Comparison of ENCODE assay signal across 9 mouse cellular contexts in the genomic region with DNA sequence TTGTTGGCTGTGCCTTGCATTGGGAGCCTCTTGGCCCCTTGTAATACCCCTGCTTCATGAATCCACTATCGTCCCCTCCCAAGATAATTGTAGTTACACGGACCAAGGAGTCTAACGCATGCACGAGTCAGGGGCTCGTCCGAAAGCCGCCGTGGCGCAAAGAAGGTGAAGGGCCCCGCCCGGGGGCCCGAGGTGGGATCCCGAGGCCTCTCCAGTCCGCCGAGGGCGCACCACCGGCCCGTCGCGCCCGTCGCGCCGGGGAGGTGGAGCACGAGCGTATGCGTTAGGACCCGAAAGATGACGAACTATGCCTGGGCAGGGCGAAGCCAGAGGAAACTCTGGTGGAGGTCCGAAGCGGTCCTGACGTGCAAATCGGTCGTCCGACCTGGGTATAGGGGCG.
DNase-seq lines count a peak whose midpoint lies in the region; ATAC-seq and TF ChIP-seq lines count a peak whose summit lies in the region.
"Had no signal": no experiment of that assay in that cellular context is flagged by ENCODE, and none has a peak within 500 bp of the region (broad histone marks: within the 10 kb centered on the region; RNA-seq: fewer than 3 reads in every experiment).

No protein-coding gene starts in this region.

- H3K27me3 ChIP-seq in heart, embryonic 16.5 days (ENCODE audit: control insufficient read depth, insufficient read depth, low read length): no peaks in the 10 kb centered on the region
- H3K27me3 ChIP-seq in Patski: no peaks in the 10 kb centered on the region
- no peaks in the 10 kb centered on the region for H3K27me3 ChIP-seq in hindbrain, embryonic 12.5 days
- H3K27me3 ChIP-seq: CH12.LX had no signal

- ATAC-seq in heart, embryonic 16.5 days (replicated peaks; ENCODE audit: extremely low read depth, insufficient read depth, low FRiP score): peak; percentile 93
- peak; percentile 86 for ATAC-seq in Patski
- ATAC-seq in hindbrain, embryonic 12.5 days (ENCODE audit: low FRiP score): peak; percentile 87
- peak; percentile 81 for ATAC-seq in megakaryocyte-erythroid progenitor cell, adult 5-6 weeks (replicated peaks; ENCODE audit: low FRiP score, low TSS enrichment, poor library complexity, severe bottlenecking)

- POLR2A ChIA-PET in Patski (lab: Charles Lee): no interaction called here

- no peak for DNase-seq in heart, postnatal 25 days (ENCODE audit: low spot score)
- no peak for DNase-seq in Patski (ENCODE audit: low read depth, low spot score)
- no peak for DNase-seq in left cerebral cortex, adult 18-20 months (ENCODE audit: low spot score in 2 of 2)
- DNase-seq in layer of hippocampus, adult 9-11 months: no peak
- DNase-seq in adrenal gland, postnatal 4 days (ENCODE audit: low spot score in 2 of 2): no peak

- CTCF ChIA-PET in Patski (lab: Charles Lee): no interaction called here

- H3K4me3 ChIP-seq in heart, embryonic 16.5 days (ENCODE audit: low read length): no peak overlapping the region
- H3K4me3 ChIP-seq in hindbrain, embryonic 12.5 days: no peak overlapping the region

- intact Hi-C loops in heart, postnatal 25 days (cut with DNase I): no loop called here

- TF ChIP-seq CTCF in Patski (IDR thresholded peaks at IDR 0.05): no peak

- peaks cover 6% of the 10 kb centered on the region for H3K4me1 ChIP-seq in heart, embryonic 16.5 days (ENCODE audit: control insufficient read depth, insufficient read depth, low read length)
- peaks cover 16% of the 10 kb centered on the region for H3K4me1 ChIP-seq in hindbrain, embryonic 12.5 days

- WGBS in heart, embryonic 16.5 days: 88% methylated on average over 37 of the region's 37 CpGs
- 88% methylated on average over 37 of the region's 37 CpGs for WGBS in hindbrain, embryonic 12.5 days

- no peaks in the 10 kb centered on the region; the same call in 1 of the 2 replicates for H3K36me3 ChIP-seq in heart, embryonic 16.5 days (ENCODE audit: control insufficient read depth, insufficient read depth)
- no peaks in the 10 kb centered on the region for H3K36me3 ChIP-seq in hindbrain, embryonic 12.5 days

- H3K27ac ChIP-seq in heart, embryonic 16.5 days (ENCODE audit: low read length): no peak overlapping the region
- H3K27ac ChIP-seq in hindbrain, embryonic 12.5 days: no peak overlapping the region

- no peak overlapping the region for H3K9ac ChIP-seq in heart, embryonic 16.5 days (ENCODE audit: low read length)
- no peak overlapping the region for H3K9ac ChIP-seq in hindbrain, embryonic 12.5 days

- H3K4me2 ChIP-seq in heart, embryonic 16.5 days (ENCODE audit: low read depth, low read length): no peak overlapping the region
- H3K4me2 ChIP-seq in hindbrain, embryonic 12.5 days (replicated peaks): no peak overlapping the region

- H3K9me3 ChIP-seq in heart, embryonic 16.5 days (replicated peaks; ENCODE audit: control insufficient read depth, low read length): peaks cover 33% of the 10 kb centered on the region
- H3K9me3 ChIP-seq in hindbrain, embryonic 12.5 days (replicated peaks): peaks cover 34% of the 10 kb centered on the region

- in situ Hi-C loops in Patski (cut with MboI; ENCODE audit: low pct_unique_long_range_greater_than_20kb): no loop called here
